ENCODE assay signal across 21 mouse cellular contexts in genomic region chr12:116283511-116283910, GRCm38 (mm10). TPM values are rescaled to one million over a fixed set of nuclear protein-coding genes. Genes with fewer than 3 reads are reported as not detected.
DNase-seq lines count a peak whose midpoint lies in the region; ATAC-seq and TF ChIP-seq lines count a peak whose summit lies in the region.
"Had no signal": no experiment of that assay in that cellular context is flagged by ENCODE, and none has a peak within 500 bp of the region (broad histone marks: within the 10 kb centered on the region; RNA-seq: fewer than 3 reads in every experiment).

No protein-coding gene starts in this region.

- H3K36me3 ChIP-seq in megakaryocyte, embryonic 14.5 days (replicated peaks; ENCODE audit: low read length): peaks cover 15% of the 10 kb centered on the region
- no peaks in the 10 kb centered on the region; the same call in 1 of the 2 replicates for H3K36me3 ChIP-seq in liver, postnatal 0 days (replicated peaks; ENCODE audit: insufficient read depth, low read length)
- H3K36me3 ChIP-seq: embryonic facial prominence, embryonic 13.5 days; forebrain, embryonic 12.5 days; heart, embryonic 13.5 days; lung, embryonic 15.5 days had no signal

- H3K4me3 ChIP-seq in megakaryocyte, embryonic 14.5 days (replicated peaks): peak overlapping the region; percentile 23
- peak overlapping the region; percentile 23; the same call in 1 of the 2 replicates for H3K4me3 ChIP-seq in liver, postnatal 0 days (ENCODE audit: low read depth, low read length)
- H3K4me3 ChIP-seq: embryonic facial prominence, embryonic 13.5 days; forebrain, embryonic 12.5 days; lung, embryonic 15.5 days had no signal

- H3K4me1 ChIP-seq in megakaryocyte, embryonic 14.5 days: peaks cover 46% of the 10 kb centered on the region
- H3K4me1 ChIP-seq in liver, postnatal 0 days (ENCODE audit: insufficient read depth): peaks cover 17% of the 10 kb centered on the region

- TF ChIP-seq CTCF in liver, postnatal 0 days (IDR thresholded peaks at IDR 0.05; ENCODE audit: low read depth): no peak

- no peak overlapping the region for H3K9ac ChIP-seq in liver, postnatal 0 days (replicated peaks)
- H3K9ac ChIP-seq: embryonic facial prominence, embryonic 13.5 days; forebrain, embryonic 12.5 days; heart, embryonic 13.5 days; lung, embryonic 15.5 days had no signal

- no peak overlapping the region for H3K27ac ChIP-seq in liver, postnatal 0 days (ENCODE audit: low read depth)
- H3K27ac ChIP-seq: embryonic facial prominence, embryonic 13.5 days; forebrain, embryonic 12.5 days; heart, embryonic 13.5 days; kidney, postnatal 0 days; lung, embryonic 15.5 days had no signal

- H3K9me3 ChIP-seq in megakaryocyte, embryonic 14.5 days: no peaks in the 10 kb centered on the region
- no peaks in the 10 kb centered on the region for H3K9me3 ChIP-seq in liver, postnatal 0 days (ENCODE audit: low read length)
- H3K9me3 ChIP-seq: embryonic facial prominence, embryonic 13.5 days; forebrain, embryonic 12.5 days; heart, embryonic 13.5 days; lung, embryonic 15.5 days had no signal

- no peaks in the 10 kb centered on the region for H3K27me3 ChIP-seq in megakaryocyte, embryonic 14.5 days (replicated peaks)
- H3K27me3 ChIP-seq in liver, postnatal 0 days (ENCODE audit: insufficient read depth, low read length): no peaks in the 10 kb centered on the region
- H3K27me3 ChIP-seq: embryonic facial prominence, embryonic 13.5 days; forebrain, embryonic 12.5 days; heart, embryonic 13.5 days; lung, embryonic 15.5 days had no signal

- DNase-seq in induced T-regulatory cell, adult 2 months (ENCODE audit: low read depth): peak; percentile 73
- DNase-seq in liver, postnatal 0 days: no peak
- DNase-seq in urinary bladder, postnatal 10 days (ENCODE audit: low spot score): no peak
- no peak for DNase-seq in adrenal gland, postnatal 36 days
- DNase-seq in cerebellum, adult 11 months: no peak
- DNase-seq: adrenal gland, adult 8-10 months; cerebellum, adult 2 months; heart, postnatal 4 days had no signal

- no peak for TF ChIP-seq EP300 in liver, postnatal 0 days (IDR thresholded peaks at IDR 0.05; ENCODE audit: low read depth)

- peak overlapping the region; percentile 61 for H3K4me2 ChIP-seq in liver, postnatal 0 days (ENCODE audit: low read depth, low read length)
- H3K4me2 ChIP-seq: embryonic facial prominence, embryonic 13.5 days; forebrain, embryonic 12.5 days had no signal

- ATAC-seq in megakaryocyte, adult 5-6 weeks (ENCODE audit: poor library complexity, severe bottlenecking): no peak
- ATAC-seq in liver, postnatal 0 days: no peak

- 44% methylated on average over 2 of the region's 2 CpGs for WGBS in liver, postnatal 0 days (ENCODE audit: insufficient replicate concordance)

RNA-seq across cellular contexts. Expression of gene Esyt2, which starts 2.5 kb away (rescaled TPM):
- 3.8 and 4.3 TPM in 2 replicates for polyA plus RNA-seq in megakaryocyte, embryonic 14.5 days (2012; ENCODE audit: insufficient read depth, low replicate concordance)
- 44.7 and 46.6 TPM in 2 replicates for total RNA-seq in megakaryocyte, adult 5-6 weeks (2015)
- total RNA-seq in megakaryocyte, adult 5-6 weeks (2017): 49.9 and 65.6 TPM in 2 replicates
- polyA plus RNA-seq in liver, postnatal 0 days (2015; fragmentation: Nextera tagmentation; extraction: Ambion mirVana): 4.8 and 5.7 TPM in 2 replicates
- 10 to 100 TPM; 58.3 to 64.6 TPM for total RNA-seq in adrenal gland, postnatal 36 days (2021)

RNA-seq across cellular contexts. Expression of gene Gm11027, which starts 8.3 kb away (rescaled TPM):
- not detected in 2 replicates for polyA plus RNA-seq in megakaryocyte, embryonic 14.5 days (2012; ENCODE audit: insufficient read depth, low replicate concordance)
- total RNA-seq in megakaryocyte, adult 5-6 weeks (2015): not detected in 2 replicates
- not detected in 2 replicates for total RNA-seq in megakaryocyte, adult 5-6 weeks (2017)
- not detected in 2 replicates for polyA plus RNA-seq in liver, postnatal 0 days (2015; fragmentation: Nextera tagmentation; extraction: Ambion mirVana)
- not detected for total RNA-seq in adrenal gland, postnatal 36 days (2021)
- total RNA-seq: adrenal gland, adult 8-10 months; granulocyte monocyte progenitor cell, adult 5-6 weeks; heart, postnatal 4 days; layer of hippocampus, adult 8-10 months; left cerebral cortex, postnatal 10 days; neutrophil, adult 5-6 weeks had no signal
- polyA plus RNA-seq: cerebellum, adult 2 months; cortical plate, adult 2 months; embryonic facial prominence, embryonic 13.5 days; forebrain, embryonic 12.5 days; heart, embryonic 13.5 days; kidney, postnatal 0 days; lung, embryonic 15.5 days; spleen, adult 2 months had no signal

RNA-seq across cellular contexts. Expression of gene Wdr60, which starts 20.7 kb away (rescaled TPM):
- 2.0 TPM in 1 of 2 replicates, not detected in the other for polyA plus RNA-seq in megakaryocyte, embryonic 14.5 days (2012; ENCODE audit: insufficient read depth, low replicate concordance)
- total RNA-seq in megakaryocyte, adult 5-6 weeks (2015): 0.27 TPM in 1 of 2 replicates, not detected in the other
- total RNA-seq in megakaryocyte, adult 5-6 weeks (2017): 0.40 and 0.94 TPM in 2 replicates
- 3.2 and 4.2 TPM in 2 replicates for polyA plus RNA-seq in liver, postnatal 0 days (2015; fragmentation: Nextera tagmentation; extraction: Ambion mirVana)
- 10 to 100 TPM; 10.5 to 12.3 TPM for total RNA-seq in adrenal gland, postnatal 36 days (2021)

Comparison
In these comparisons a context has a peak if more than half of its experiments do, and no peak if none do; other contexts are left out.
1. RNA of gene Wdr60, which starts 20.7 kb away (total RNA-seq): 10.5 to 12.3 TPM in adrenal gland, postnatal 36 days; 0.27 to 0.94 TPM in megakaryocyte, adult 5-6 weeks; every median in the first group is over 4 times any median in the second.